Mouse (Mus musculus) ovary, postnatal 36 days (tissue): Measurements from ENCODE around the gene Tec.
A peak's percentile ranks its signal among the peaks of the same experiment; 100 is the strongest.
"Not testable (repeated sequence)": the region's sequence is repeated elsewhere in the genome, so short reads cannot be mapped to it uniquely, and the experiment has no call there.

ENCODE experiments used
- DNase-seq: peaks from one replicate; pipeline ENCODE4 v3.0.0; 2022; ENCODE audit warnings: low spot score, mixed read lengths

Tec gene

GRCm38 (mm10) chr5:72820036-72820640, 48.1 kb downstream of the Tec start:
- no peak for DNase-seq

- DNase-seq = no peak
Measured at GRCm38 (mm10) chr5:72818513-72819180, 49.6 kb downstream of the Tec start.

- no peak for DNase-seq
Measured at GRCm38 (mm10) chr5:72817523-72818091, 50.7 kb downstream of the Tec start.

GRCm38 (mm10) chr5:72816960-72817359, 51.3 kb downstream of the Tec start:
- not testable (repeated sequence) for DNase-seq

- DNase-seq = no peak
Measured at GRCm38 (mm10) chr5:72816491-72816890, 51.8 kb downstream of the Tec start.

GRCm38 (mm10) chr5:72816046-72816445, 52.2 kb downstream of the Tec start:
- no peak for DNase-seq

GRCm38 (mm10) chr5:72815361-72815760, 52.9 kb downstream of the Tec start:
- no peak for DNase-seq

- no peak for DNase-seq
Measured at GRCm38 (mm10) chr5:72814072-72814471, 54.2 kb downstream of the Tec start.

- no peak for DNase-seq
Measured at GRCm38 (mm10) chr5:72812908-72813307, 55.4 kb downstream of the Tec start.

- DNase-seq = no peak
Measured at GRCm38 (mm10) chr5:72812328-72812727, 56.0 kb downstream of the Tec start.

- no peak for DNase-seq
Measured at GRCm38 (mm10) chr5:72811397-72811796, 56.9 kb downstream of the Tec start.

GRCm38 (mm10) chr5:72810990-72811389, 57.3 kb downstream of the Tec start:
- DNase-seq = no peak

- DNase-seq = no peak
Measured at GRCm38 (mm10) chr5:72809480-72809879, 58.8 kb downstream of the Tec start.

GRCm38 (mm10) chr5:72808456-72809111, 59.7 kb downstream of the Tec start:
- no peak for DNase-seq

- no peak for DNase-seq
Measured at GRCm38 (mm10) chr5:72802851-72803250, 65.4 kb downstream of the Tec start.

- DNase-seq = no peak
Measured at GRCm38 (mm10) chr5:72798563-72798962, 69.7 kb downstream of the Tec start.

- DNase-seq = peak; percentile 40
Measured at GRCm38 (mm10) chr5:72796186-72796613, 72.1 kb downstream of the Tec start.

- DNase-seq = no peak
Measured at GRCm38 (mm10) chr5:72793309-72793850, 74.9 kb downstream of the Tec start.

GRCm38 (mm10) chr5:72791789-72792188, 76.5 kb downstream of the Tec start:
- DNase-seq = no peak

- no peak for DNase-seq
Measured at GRCm38 (mm10) chr5:72791386-72791785, 76.9 kb downstream of the Tec start.

- DNase-seq = no peak
Measured at GRCm38 (mm10) chr5:72785451-72785850, 82.8 kb downstream of the Tec start.

GRCm38 (mm10) chr5:72784719-72785118, 83.6 kb downstream of the Tec start:
- DNase-seq = no peak

- no peak for DNase-seq
Measured at GRCm38 (mm10) chr5:72783957-72784356, 84.3 kb downstream of the Tec start.
